Mouse (Mus musculus) right cerebral cortex, postnatal 14 days (tissue): ENCODE results near the gene Tuba4a.

ENCODE experiments used
- DNase-seq: peaks from one replicate; pipeline ENCODE4 v3.0.0; 2022

Gene Tuba4a

GRCm38 (mm10) chr1:75219531-75219930 lies at the start of gene Tuba4a:
TSS of gene Tuba4a (minus strand) at chr1:75219865.
- DNase-seq = peak; percentile 40

DNA sequence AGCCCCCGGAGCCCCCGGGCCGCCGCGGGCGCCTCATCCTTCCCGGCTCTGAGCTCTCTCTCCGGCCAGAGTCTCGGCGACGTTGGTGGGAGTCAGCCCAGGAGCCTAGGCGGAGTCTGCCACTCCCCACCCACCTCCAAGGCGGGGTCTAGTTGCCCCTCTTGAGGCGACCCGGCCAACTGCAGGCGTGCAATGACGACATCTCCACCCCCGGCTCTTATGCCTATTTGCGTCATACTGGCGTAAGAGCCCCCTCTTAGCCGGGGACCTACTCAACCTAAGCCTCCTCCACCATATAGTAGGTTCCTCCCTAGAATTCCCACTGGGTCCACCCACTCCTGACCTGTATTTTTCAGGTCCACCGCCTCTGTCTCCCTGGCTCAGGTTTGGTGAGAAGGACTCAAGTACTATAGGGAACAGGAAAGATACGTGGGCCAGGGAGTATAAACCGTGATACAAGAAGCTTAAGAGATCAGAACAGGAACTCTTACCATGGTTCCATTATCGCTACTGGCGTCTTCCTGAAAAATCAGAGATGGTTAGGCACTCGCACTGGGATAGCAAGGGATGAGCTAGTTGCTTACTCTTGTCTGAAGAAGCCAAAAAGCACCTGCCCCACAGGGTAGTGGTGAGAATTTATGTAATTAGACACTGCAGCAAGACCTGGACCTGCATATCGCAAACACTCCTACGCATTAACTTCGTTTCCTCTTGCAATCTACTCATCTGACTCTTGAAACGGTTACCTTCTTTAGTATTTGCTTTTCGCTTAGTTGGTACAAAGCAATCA lies 44.6 kb upstream of the Tuba4a start, which contains the start of gene Ptprn:
Gene Ptprn (minus strand): TSS at position 412 of the 790 bp plus-strand sequence.
- peak; percentile 75 for DNase-seq

DNA sequence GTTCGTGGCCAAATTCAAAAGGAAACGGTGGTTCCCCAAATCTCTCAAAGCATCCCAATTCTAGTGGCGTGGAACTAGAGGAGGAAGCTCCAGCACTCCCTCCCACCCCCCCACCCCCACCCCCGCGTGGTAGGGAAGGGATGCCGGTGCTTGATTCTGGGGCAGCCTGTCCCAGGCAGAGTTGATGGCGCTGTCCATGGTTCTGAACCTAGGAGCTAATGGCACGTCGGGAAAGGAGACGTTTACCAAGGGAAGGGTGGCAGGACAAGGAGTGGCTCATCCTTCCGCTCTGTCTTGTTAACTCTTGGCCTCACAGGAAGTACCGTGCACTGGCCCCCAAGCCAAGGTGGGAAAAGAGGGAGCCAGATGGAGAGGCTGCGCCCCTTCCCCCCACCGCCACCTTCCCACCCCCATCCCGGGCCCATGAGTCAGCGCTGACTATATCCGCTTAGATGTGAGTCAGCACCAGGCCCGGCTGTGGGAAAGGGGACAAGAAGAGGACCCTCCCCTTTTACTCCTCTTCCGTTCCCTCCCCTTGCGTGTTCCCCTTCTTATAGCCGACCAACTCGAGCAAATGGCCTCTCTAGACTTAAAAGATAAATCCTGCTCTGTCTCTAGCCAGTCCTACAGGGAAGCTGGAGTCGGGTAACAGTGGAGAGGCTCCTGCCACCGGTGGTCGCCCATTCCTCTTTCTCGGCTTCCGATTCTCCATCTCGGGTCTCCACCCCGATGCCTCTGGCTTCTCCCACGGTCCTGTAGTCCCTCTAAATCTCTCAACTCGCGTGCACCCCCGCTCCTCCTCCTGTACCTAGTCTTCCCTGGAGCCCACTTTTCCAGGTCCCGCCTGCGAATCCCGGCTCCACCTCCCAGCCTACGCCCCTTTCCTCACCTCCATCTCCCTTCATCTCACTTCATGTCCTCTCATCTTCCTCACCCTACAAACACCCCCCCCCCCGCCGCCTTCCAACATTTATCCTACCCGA lies 43.6 kb upstream of the Tuba4a start:
- peak; percentile 58 for DNase-seq

DNA sequence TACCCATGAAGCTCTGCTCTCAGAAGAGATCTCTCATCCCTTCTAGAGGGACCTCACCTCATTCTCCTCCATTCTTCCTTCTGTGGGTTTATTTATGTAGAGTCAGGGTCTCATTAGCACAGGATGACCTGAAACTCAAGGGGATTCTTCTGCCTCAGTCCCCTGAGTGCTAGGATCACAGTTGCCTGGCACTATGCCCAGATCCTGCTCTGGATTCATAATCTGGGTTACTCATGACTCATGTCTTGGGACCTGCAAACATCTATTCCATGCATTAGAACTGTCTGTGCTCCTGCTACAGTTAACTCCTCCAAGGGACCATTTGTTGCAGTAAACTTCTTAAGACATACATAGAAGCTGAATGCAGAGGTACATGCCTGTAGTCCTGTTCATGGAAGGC lies 41.6 kb upstream of the Tuba4a start:
- DNase-seq = no peak

DNA sequence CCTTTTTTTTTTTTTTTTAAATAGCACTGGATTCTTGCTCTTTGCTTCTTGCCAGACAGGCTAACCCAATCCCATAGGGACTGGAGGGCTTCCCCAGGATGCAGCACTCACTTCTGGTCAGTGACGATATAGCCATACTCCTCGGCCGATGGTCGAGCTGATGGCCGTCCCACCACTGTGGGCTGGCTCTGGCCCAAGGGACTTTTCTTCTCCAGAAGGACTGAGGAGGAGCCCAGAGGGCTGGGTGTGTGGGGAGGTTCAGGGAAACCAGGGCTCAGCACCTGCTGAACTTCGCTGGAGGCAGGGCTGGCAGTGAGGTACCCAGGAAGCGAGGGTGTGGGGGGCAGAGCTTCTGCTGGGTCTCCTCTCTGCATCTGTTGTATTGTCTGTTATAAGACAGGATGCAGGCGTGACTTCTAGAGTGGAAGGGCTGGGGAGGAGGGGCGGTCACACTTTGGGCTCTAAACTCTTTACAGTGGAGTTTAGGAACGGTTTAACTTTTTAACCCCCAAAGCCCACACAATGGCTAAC lies 35.9 kb upstream of the Tuba4a start:
- no peak for DNase-seq

DNA sequence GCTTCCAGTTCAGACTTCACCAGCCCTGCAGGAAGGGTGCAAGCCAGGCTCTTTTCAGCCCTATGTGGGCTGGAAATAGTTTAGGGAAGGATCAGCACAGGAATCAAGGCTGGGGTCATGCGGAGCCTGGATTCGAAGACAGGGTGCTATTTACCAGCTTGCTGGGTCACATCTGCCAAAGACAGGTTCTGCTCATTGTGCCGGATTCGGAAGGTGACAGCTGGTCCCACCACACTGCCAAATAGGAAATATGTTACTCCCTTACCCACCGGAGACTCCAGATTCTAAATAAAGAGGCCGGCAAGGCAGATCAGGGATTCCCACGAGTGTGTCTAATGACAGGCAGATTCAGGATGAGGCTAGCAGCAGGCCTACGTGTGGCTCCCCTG lies 35.0 kb upstream of the Tuba4a start:
- DNase-seq = no peak

GRCm38 (mm10) chr1:75253849-75254624 lies 34.4 kb upstream of the Tuba4a start:
- peak; percentile 92 for DNase-seq

GRCm38 (mm10) chr1:75253029-75253428 lies 33.4 kb upstream of the Tuba4a start:
- DNase-seq = no peak

DNA sequence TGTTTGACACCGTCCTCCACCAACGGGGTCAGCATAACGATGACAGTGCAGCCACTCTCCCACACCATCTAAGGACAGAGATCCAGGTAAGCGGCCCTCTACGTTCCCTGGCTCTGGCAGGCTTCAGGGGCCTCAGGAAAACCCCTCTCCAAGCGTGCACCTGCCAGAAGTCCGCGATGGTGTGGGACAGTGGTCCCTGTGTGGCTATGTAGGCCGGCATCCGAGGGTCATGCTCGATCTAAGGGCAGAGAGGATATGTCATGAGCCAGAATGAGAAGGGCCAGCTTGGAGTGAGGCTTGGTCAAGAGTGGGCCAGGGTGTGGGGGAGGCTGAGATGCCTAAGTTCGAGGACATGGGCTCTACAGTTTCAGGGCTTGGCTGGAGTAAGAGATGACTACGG lies 32.6 kb upstream of the Tuba4a start:
- no peak for DNase-seq

- DNase-seq = peak; percentile 67
Observed at GRCm38 (mm10) chr1:75251112-75251970, 31.7 kb upstream of the Tuba4a start.

GRCm38 (mm10) chr1:75250498-75250897 lies 30.8 kb upstream of the Tuba4a start:
- DNase-seq = no peak

DNA sequence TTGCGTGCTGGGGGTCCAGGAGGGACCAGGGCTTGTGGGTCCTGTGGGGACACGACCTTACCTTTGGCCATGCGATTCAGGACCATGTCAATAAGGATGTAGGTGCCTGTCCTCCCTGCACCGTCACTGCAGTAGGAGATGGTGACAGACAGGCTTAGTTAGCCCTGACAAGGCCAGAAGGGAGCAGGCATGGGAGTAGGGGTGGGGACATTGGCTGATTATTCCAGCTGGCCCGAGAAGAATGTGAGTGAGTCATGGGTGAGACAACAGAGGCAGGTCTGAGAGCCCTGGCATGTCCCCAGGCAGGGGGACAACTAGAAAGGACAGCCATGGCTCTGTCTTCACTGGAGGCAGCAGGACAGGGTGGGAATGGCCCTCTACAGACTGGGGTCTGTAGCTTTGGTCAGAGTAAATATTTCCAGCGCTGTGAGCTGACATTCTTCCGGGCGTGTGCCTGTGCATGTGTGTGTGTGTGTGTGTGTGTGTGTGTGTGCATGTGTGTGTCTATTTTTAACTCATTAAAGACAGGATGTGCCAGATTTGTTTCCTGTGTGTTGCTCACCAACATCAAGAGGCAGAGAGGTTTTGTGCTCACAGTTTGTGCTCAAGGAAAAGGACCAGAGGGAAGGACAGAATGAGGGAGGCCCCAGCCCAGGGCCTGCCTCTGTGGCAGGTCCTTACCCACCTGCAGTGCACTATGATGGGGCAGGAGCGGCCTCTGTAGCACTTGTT lies 28.5 kb upstream of the Tuba4a start:
- DNase-seq = no peak

GRCm38 (mm10) chr1:75247071-75247930 lies 27.6 kb upstream of the Tuba4a start:
- DNase-seq = no peak

GRCm38 (mm10) chr1:75244836-75245235 lies 25.2 kb upstream of the Tuba4a start:
- DNase-seq = no peak

- DNase-seq = no peak
Observed at GRCm38 (mm10) chr1:75244175-75244826, 24.6 kb upstream of the Tuba4a start.

GRCm38 (mm10) chr1:75243411-75243810 lies 23.7 kb upstream of the Tuba4a start:
- no peak for DNase-seq

DNA sequence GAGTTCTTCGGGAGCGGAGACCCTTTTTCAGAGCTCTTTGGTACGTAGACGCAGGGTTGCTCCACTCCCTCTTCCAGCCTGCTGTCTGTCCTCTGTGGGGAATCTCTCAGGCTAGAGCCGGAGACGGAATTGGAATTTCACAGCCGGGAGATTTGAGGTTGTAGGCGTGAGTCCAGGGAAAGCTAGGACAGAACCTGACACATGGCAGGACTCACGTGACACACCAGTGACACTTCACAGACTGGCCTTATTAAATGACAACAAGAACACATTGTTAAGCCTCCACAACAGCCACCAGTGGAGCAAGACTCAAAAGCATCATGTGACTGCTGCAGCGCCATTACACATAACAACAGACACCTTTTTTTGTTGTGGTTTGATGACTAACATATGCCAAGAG lies 19.9 kb upstream of the Tuba4a start:
- DNase-seq = no peak

- peak; percentile 81 for DNase-seq
Observed at GRCm38 (mm10) chr1:75236117-75237050, 16.7 kb upstream of the Tuba4a start, which contains the start of gene Dnajb2. TSS of gene Dnajb2 (plus strand) at chr1:75236406.
